Mouse (Mus musculus) thymus, postnatal 4 days (tissue): Measurements from ENCODE around the gene Gipc2.

Source experiments
- DNase-seq: peaks from one replicate; pipeline ENCODE4 v3.0.0; 2021

The Gipc2 gene

GRCm38 (mm10) chr3:152113496-152113895 lies 52.5 kb downstream of the Gipc2 start:
- DNase-seq, result no peak

GRCm38 (mm10) chr3:152112664-152113063 lies 53.4 kb downstream of the Gipc2 start:
- no peak for DNase-seq

GRCm38 (mm10) chr3:152111482-152111881 lies 54.5 kb downstream of the Gipc2 start:
- no peak for DNase-seq

GRCm38 (mm10) chr3:152111081-152111480 lies 54.9 kb downstream of the Gipc2 start:
- peak; percentile 78 for DNase-seq

- no peak for DNase-seq
Observed at GRCm38 (mm10) chr3:152109260-152109587, 56.8 kb downstream of the Gipc2 start.

- DNase-seq, result no peak
Observed at GRCm38 (mm10) chr3:152108560-152109259, 57.3 kb downstream of the Gipc2 start.

- no peak for DNase-seq
Observed at GRCm38 (mm10) chr3:152108003-152108395, 58.0 kb downstream of the Gipc2 start.

GRCm38 (mm10) chr3:152107149-152108002 lies 58.7 kb downstream of the Gipc2 start:
- DNase-seq, result peak; percentile 70

- DNase-seq, result peak; percentile 23
Observed at GRCm38 (mm10) chr3:152106225-152107148, 59.5 kb downstream of the Gipc2 start.

GRCm38 (mm10) chr3:152105341-152105740 lies 60.7 kb downstream of the Gipc2 start:
- peak; percentile 81 for DNase-seq

GRCm38 (mm10) chr3:152103381-152103780 lies 62.6 kb downstream of the Gipc2 start:
- DNase-seq, result no peak

- no peak for DNase-seq
Observed at GRCm38 (mm10) chr3:152101459-152101858, 64.6 kb downstream of the Gipc2 start.

- peak; percentile 49 for DNase-seq
Observed at GRCm38 (mm10) chr3:152100119-152100818, 65.8 kb downstream of the Gipc2 start.

- no peak for DNase-seq
Observed at GRCm38 (mm10) chr3:152095030-152095429, 71.0 kb downstream of the Gipc2 start.

- DNase-seq, result peak; percentile 52
Observed at GRCm38 (mm10) chr3:152092385-152093057, 73.5 kb downstream of the Gipc2 start.

- DNase-seq, result peak; percentile 68
Observed at GRCm38 (mm10) chr3:152089178-152089577, 76.9 kb downstream of the Gipc2 start.

GRCm38 (mm10) chr3:152081381-152081780 lies 84.6 kb downstream of the Gipc2 start:
- no peak for DNase-seq

GRCm38 (mm10) chr3:152076088-152076487 lies 89.9 kb downstream of the Gipc2 start:
- no peak for DNase-seq

GRCm38 (mm10) chr3:152069001-152069400 lies 97.0 kb downstream of the Gipc2 start:
- no peak for DNase-seq

- no peak for DNase-seq
Observed at GRCm38 (mm10) chr3:152068311-152068710, 97.7 kb downstream of the Gipc2 start.

- DNase-seq, result no peak
Observed at GRCm38 (mm10) chr3:152066696-152067095, 99.3 kb downstream of the Gipc2 start.

GRCm38 (mm10) chr3:152065806-152066205 lies 100.2 kb downstream of the Gipc2 start:
- no peak for DNase-seq
